Mouse (Mus musculus) testis, adult 2 months (tissue): Measurements from ENCODE around the gene Fam131a. TPM values are rescaled to one million over a fixed set of nuclear protein-coding genes. Genes with fewer than 3 reads are reported as not detected.

Experiments
- H3K27ac ChIP-seq: fragments of 200-500 bp; 2 replicates; pipeline ENCODE4 v1.5.1; 2012; ENCODE audit warnings: low read depth, low read length; ENCODE audit not compliant: control insufficient read depth, insufficient read depth
- H3K27me3 ChIP-seq: fragments of 200-500 bp; 2 replicates; pipeline ENCODE4 v1.6.1; 2012; ENCODE audit warnings: mild to moderate bottlenecking, low read length, moderate library complexity; ENCODE audit not compliant: control insufficient read depth, insufficient read depth
- H3K36me3 ChIP-seq: fragments of 200-500 bp; 2 replicates; pipeline ENCODE4 v1.6.1; 2012; ENCODE audit warnings: mild to moderate bottlenecking, low read length; ENCODE audit not compliant: control insufficient read depth, insufficient read depth
- H3K4me1 ChIP-seq: fragments of 200-500 bp; 2 replicates; pipeline ENCODE4 v1.6.1; 2012; ENCODE audit warnings: low read length; ENCODE audit not compliant: control insufficient read depth, insufficient read depth
- H3K4me3 ChIP-seq: fragments of 200-500 bp; 2 replicates; pipeline ENCODE4 v1.5.1; 2012; ENCODE audit warnings: low read depth, mild to moderate bottlenecking, low read length, moderate library complexity, mixed read lengths; ENCODE audit not compliant: control insufficient read depth
- CTCF ChIP-seq: fragments of 200-500 bp; IDR thresholded peaks from 2 replicates; pipeline ENCODE4 v1.5.1; 2012; ENCODE audit warnings: low read depth, mild to moderate bottlenecking, inconsistent platforms, low read length, moderate library complexity; ENCODE audit not compliant: control insufficient read depth, insufficient read depth, insufficient replicate concordance
- POLR2A ChIP-seq: fragments of 200-500 bp; IDR thresholded peaks from 2 replicates; pipeline ENCODE4 v1.6.1; 2012; ENCODE audit warnings: low read depth, mild to moderate bottlenecking, inconsistent platforms, low read length, moderate library complexity; ENCODE audit not compliant: control insufficient read depth
- polyA plus RNA-seq: library from polyadenylated mRNA; depleted of rRNA; stranded (reverse); fragments of >200 nt; gene quantifications from 2 replicates; pipeline ENCODE4 v1.2.3, GENCODE M21; 2012

Fam131a gene
- polyA plus RNA-seq, 1 experiment: 102 TPM

DNA sequence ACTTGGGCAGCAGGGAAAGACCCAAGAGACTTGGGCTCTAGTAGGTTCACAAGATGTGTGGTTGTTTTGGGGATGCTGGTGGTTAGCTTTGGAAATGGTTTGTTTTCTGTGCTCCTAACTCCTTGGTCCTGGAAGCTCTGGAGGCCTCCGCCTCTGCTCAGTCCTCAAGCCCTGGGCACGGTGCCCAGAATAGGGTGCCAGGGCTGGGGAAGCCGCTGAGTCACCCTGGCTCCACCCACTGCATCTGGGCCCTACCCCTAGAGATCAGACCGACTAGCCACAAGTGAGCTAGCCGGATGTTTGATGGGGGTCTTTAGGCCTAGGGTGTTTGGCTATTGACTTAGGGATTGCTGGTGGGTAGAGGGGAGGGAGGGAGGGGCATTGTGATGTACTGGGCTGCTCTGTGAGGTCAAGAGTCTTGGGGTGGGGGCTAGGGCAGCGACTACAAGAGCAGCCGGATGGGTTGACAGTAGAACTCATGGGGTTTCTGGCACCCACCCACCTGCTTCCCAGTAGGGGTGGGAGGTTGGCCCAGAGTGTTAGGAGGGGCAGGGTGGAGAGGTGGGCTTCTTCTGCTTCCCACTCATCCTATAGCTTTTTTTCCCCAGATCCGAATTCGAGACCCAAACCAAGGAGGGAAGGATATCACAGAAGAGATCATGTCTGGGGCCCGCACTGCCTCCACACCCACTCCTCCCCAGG lies 14.9 kb upstream of the Fam131a start:
- TF ChIP-seq POLR2A (no peak; the same call in 1 of the 2 replicates), CTCF (no peak)
- H3K4me3 ChIP-seq: peak overlapping the region; percentile 80
- peaks cover 18% of the 10 kb centered on the region for H3K36me3 ChIP-seq
- H3K4me1 ChIP-seq: peaks cover 9% of the 10 kb centered on the region
- no peaks in the 10 kb centered on the region for H3K27me3 ChIP-seq
- peak overlapping the region; percentile 85 for H3K27ac ChIP-seq

DNA sequence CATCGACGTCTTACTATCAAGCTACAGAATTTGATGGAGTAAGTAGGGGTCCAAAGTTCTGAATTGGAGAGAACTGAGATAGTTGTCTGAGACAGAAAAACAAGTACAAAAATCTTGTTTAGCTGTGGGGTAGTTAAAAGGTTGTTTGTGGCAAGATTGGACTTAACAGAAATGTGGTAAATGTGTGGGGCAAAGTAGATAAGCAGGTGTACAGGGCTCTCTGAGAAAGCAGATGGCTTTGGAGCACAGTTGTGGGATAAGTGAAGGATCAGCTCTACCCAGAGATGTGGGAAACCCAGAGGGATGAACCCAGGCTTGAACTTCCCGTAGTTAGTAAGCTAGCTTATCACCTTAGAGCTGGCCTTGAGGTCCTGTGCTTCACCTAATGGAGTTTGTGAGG lies 2.3 kb upstream of the Fam131a start:
- H3K27ac ChIP-seq: no peak overlapping the region
- no peak for TF ChIP-seq CTCF
- no peak for TF ChIP-seq POLR2A

DNA sequence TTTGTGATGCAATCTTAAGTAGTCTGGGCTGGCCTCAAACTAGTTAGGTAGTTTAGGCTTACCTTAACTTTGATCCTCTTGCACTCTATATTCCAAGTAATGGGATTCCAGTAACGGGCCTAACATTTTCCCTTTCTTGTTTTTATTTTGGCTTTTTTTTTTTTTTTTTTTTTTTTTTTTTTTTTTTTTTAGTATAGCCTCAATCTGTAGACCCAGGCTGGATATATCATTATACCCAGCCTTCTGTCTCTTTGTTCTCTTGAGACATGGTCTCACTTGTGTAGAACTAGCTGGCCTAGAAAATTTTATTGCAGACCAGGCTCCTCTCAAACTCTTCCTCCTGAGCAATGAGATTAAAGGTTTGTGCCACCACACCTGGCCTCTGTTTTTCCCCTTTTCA lies 1.4 kb upstream of the Fam131a start:
- TF ChIP-seq CTCF: no peak
- TF ChIP-seq POLR2A: no peak
- Histone ChIP-seq H3K4me1 (peaks cover 21% of the 10 kb centered on the region), H3K27ac (no peak overlapping the region; the same call in 1 of the 2 replicates), H3K27me3 (no peaks in the 10 kb centered on the region), H3K36me3 (peaks cover 1% of the 10 kb centered on the region), H3K4me3 (no peak overlapping the region)

More for the DNA sequence above, 2.3 kb upstream of the Fam131a start:
- Histone ChIP-seq H3K4me1 (peaks cover 21% of the 10 kb centered on the region), H3K4me3 (no peak overlapping the region; the same call in 1 of the 2 replicates), H3K27me3 (no peaks in the 10 kb centered on the region), H3K36me3 (peaks cover 3% of the 10 kb centered on the region)

DNA sequence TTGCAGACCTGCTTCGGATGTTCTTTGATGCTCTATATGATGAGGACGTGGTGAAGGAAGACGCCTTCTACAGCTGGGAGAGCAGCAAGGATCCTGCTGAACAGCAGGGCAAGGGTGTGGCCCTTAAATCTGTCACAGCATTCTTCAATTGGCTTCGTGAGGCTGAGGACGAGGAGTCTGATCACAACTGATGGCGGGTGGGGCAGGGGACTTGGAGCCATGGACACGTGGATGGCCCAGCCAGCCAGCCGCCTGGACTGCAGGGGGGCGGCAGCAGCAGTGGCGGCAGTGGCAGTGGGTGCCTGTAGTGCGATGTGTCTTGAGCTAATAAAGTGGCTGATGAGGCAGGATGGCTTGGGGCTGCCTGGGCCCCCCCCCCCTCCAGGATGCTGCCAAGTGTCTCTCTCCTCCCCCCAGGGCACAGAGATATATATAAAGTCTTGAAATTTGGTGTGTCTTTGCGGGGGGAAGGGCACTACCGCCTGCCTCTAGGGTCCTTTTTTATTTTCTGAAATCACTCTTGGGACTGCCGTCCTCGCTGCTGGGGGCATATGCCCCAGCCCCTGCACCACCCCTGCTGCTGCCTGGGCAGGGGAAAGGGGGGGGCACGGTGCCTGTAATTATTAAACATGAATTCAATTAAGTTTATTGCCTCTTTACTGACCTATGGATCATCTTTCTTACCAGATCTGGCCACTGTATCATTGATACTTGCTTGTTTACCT lies 638 bp upstream of the Fam131a start:
- H3K27me3 ChIP-seq: no peaks in the 10 kb centered on the region
- H3K27ac ChIP-seq: peak overlapping the region; percentile 44
- no peak for TF ChIP-seq POLR2A
- TF ChIP-seq CTCF: no peak
- no peaks in the 10 kb centered on the region; the same call in 1 of the 2 replicates for H3K36me3 ChIP-seq
- H3K4me1 ChIP-seq: peaks cover 21% of the 10 kb centered on the region
- H3K4me3 ChIP-seq: peak overlapping the region; percentile 55

DNA sequence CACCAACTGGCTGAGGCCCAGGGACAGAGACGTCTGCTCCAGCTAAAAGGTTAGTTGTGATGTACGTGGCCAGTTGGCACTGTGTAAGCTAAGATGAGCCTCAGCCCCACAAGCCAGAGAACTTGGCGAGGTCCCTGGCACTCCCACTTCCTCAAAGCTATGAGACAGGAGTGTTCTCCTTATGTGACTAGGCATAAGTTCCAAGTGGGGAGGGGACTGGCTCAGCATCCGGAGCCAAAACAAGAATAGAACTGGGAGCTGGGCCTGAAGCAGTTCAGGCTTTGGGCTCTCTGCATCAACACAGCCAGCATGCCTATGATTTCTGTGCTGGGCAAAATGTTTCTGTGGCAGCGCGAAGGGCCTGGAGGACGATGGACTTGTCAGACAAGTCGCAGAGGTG lies 1.7 kb downstream of the Fam131a start:
- Histone ChIP-seq H3K27ac (no peak overlapping the region; the same call in 1 of the 2 replicates), H3K36me3 (no peaks in the 10 kb centered on the region; the same call in 1 of the 2 replicates), H3K4me1 (peaks cover 21% of the 10 kb centered on the region), H3K27me3 (no peaks in the 10 kb centered on the region), H3K4me3 (peak overlapping the region; percentile 95)
- TF ChIP-seq CTCF (no peak), POLR2A (no peak)

DNA sequence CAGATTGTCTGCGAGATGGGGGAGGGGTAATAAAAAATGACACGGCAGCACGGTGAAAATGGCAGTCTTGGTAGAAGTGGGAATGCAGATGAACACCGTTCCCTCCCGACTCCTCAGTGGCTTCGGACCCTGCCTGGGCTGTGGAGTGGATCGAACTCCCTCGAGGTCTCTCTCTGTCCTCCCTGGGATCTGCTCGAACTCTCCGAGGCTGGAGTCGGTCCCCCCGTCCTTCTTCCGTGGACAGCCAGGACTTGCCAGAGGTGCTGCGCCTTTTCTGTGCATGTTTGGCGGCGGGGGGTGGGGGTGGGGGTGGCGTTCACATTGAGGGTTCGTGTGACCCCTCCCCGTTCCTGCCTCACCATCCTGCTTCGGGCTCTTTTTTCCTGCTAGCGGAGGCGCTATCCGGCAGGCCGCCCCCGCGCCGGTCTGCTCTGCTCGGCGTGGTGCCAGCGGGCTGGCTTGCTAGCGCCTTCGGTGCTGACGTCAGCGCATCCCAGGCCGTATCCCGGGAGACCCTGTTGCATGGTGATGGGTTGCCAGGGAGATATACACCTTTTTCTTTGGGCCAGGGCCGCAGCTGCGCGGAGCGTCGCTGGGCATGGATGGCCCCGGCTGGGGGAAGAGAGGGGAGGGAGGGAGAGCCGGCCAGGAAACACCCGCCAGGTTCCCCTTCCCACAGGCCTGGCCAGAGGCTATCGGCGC lies 2.7 kb downstream of the Fam131a start:
- H3K27me3 ChIP-seq: no peaks in the 10 kb centered on the region
- H3K4me3 ChIP-seq: peak overlapping the region; percentile 95
- H3K27ac ChIP-seq: peak overlapping the region; percentile 60
- peaks cover 21% of the 10 kb centered on the region for H3K4me1 ChIP-seq
- no peak for TF ChIP-seq CTCF
- TF ChIP-seq POLR2A: peak; percentile 73
- H3K36me3 ChIP-seq: no peaks in the 10 kb centered on the region; the same call in 1 of the 2 replicates

DNA sequence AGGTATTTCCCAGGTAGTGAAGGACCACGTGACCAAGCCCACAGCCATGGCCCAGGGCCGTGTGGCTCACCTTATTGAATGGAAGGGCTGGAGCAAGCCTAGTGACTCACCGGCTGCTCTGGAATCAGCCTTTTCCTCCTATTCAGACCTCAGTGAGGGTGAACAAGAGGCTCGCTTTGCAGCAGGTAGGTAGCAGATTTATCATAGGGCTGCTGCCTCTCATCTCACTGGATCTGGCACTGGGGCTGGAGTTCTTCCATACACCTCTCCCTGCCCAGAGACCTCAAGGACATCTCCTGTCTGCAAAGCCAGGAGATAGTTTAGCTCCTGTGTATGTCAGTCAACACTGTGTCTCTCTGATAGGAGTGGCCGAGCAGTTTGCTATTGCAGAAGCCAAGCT lies 6.2 kb downstream of the Fam131a start:
- TF ChIP-seq CTCF (no peak), POLR2A (no peak)
- Histone ChIP-seq H3K36me3 (no peaks in the 10 kb centered on the region; the same call in 1 of the 2 replicates), H3K4me3 (no peak overlapping the region), H3K27ac (no peak overlapping the region), H3K27me3 (no peaks in the 10 kb centered on the region), H3K4me1 (peaks cover 18% of the 10 kb centered on the region)
